Mouse (Mus musculus) urinary bladder, adult 2 months (tissue): Measurements from ENCODE around the gene Npnt. TPM values are rescaled to one million over a fixed set of nuclear protein-coding genes. Genes with fewer than 3 reads are reported as not detected.

ENCODE experiments used
- DNase-seq: peaks from one replicate; pipeline ENCODE4 v3.0.0; 2022; ENCODE audit warnings: low spot score
- polyA plus RNA-seq: library from polyadenylated mRNA; depleted of rRNA; stranded (reverse); fragments of >200 nt; gene quantifications from 2 replicates; pipeline ENCODE4 v1.2.3, GENCODE M21; 2012; rRNA removed

Npnt gene
- polyA plus RNA-seq: 5.1 and 5.7 TPM in 2 replicates

- DNase-seq: peak; percentile 38
These were observed at the start of gene Npnt for GRCm38 (mm10) chr3:132949791-132950528. Npnt (minus strand) TSS chr3:132950291.

GRCm38 (mm10) chr3:132996299-132996698 lies 46.2 kb upstream of the Npnt start:
- DNase-seq: no peak

GRCm38 (mm10) chr3:132995904-132996267 lies 45.8 kb upstream of the Npnt start:
- no peak for DNase-seq

- DNase-seq: no peak
These were observed 45.2 kb upstream of the Npnt start for GRCm38 (mm10) chr3:132995172-132995903.

GRCm38 (mm10) chr3:132986188-132986587 lies 36.1 kb upstream of the Npnt start:
- no peak for DNase-seq

- DNase-seq: no peak
These were observed 33.9 kb upstream of the Npnt start for GRCm38 (mm10) chr3:132983845-132984485.

- DNase-seq: no peak
These were observed 31.9 kb upstream of the Npnt start for GRCm38 (mm10) chr3:132981968-132982367.

GRCm38 (mm10) chr3:132979781-132980461 lies 29.8 kb upstream of the Npnt start:
- DNase-seq: no peak

GRCm38 (mm10) chr3:132966255-132966654 lies 16.2 kb upstream of the Npnt start:
- no peak for DNase-seq

- no peak for DNase-seq
These were observed 14.8 kb upstream of the Npnt start for GRCm38 (mm10) chr3:132964715-132965507.

- DNase-seq: no peak
These were observed 12.7 kb upstream of the Npnt start for GRCm38 (mm10) chr3:132962631-132963361.

- no peak for DNase-seq
These were observed 414 bp upstream of the Npnt start for GRCm38 (mm10) chr3:132950529-132950880.

- DNase-seq: peak; percentile 28
These were observed 706 bp downstream of the Npnt start for GRCm38 (mm10) chr3:132949380-132949790.

- DNase-seq: no peak
These were observed 1.7 kb downstream of the Npnt start for GRCm38 (mm10) chr3:132948298-132948795.

GRCm38 (mm10) chr3:132946086-132946485 lies 4.0 kb downstream of the Npnt start:
- DNase-seq: no peak

- no peak for DNase-seq
These were observed 4.4 kb downstream of the Npnt start for GRCm38 (mm10) chr3:132945669-132946068.

GRCm38 (mm10) chr3:132944609-132945008 lies 5.5 kb downstream of the Npnt start:
- DNase-seq: no peak

GRCm38 (mm10) chr3:132944193-132944592 lies 5.9 kb downstream of the Npnt start:
- DNase-seq: no peak

GRCm38 (mm10) chr3:132942778-132943177 lies 7.3 kb downstream of the Npnt start:
- DNase-seq: no peak

GRCm38 (mm10) chr3:132940181-132940990 lies 9.7 kb downstream of the Npnt start:
- no peak for DNase-seq
